Mouse (Mus musculus) adrenal gland, postnatal 14 days (tissue): ENCODE results near the gene Rhoh. TPM values are rescaled to one million over a fixed set of nuclear protein-coding genes. Genes with fewer than 3 reads are reported as not detected.
A peak's percentile ranks its signal among the peaks of the same experiment; 100 is the strongest.

Source experiments
- DNase-seq: peaks from one replicate; pipeline ENCODE4 v3.0.0; 2021; ENCODE audit warnings: mixed read lengths
- long read RNA-seq, 2 experiments: library from polyadenylated mRNA; stranded (forward); transcript quantifications; one replicate each; pipeline ENCODE4 v2.0.0; 2021
- total RNA-seq: library from RNA; stranded (reverse); gene quantifications from 2 replicates; pipeline ENCODE4 v1.2.3, GENCODE M21; 2021

Gene Rhoh
- total RNA-seq = 1.1 and 7.1 TPM in 2 replicates
- long read RNA-seq, experiment 1, full-length matches to known transcripts = 6 of 8 reads
- long read RNA-seq, experiment 1, partial matches to known transcripts = 1 of 8 reads
- long read RNA-seq, experiment 1, other reads (novel, unspliced or antisense) = 1 of 8 reads
- long read RNA-seq, experiment 2 = 0 reads

DNA sequence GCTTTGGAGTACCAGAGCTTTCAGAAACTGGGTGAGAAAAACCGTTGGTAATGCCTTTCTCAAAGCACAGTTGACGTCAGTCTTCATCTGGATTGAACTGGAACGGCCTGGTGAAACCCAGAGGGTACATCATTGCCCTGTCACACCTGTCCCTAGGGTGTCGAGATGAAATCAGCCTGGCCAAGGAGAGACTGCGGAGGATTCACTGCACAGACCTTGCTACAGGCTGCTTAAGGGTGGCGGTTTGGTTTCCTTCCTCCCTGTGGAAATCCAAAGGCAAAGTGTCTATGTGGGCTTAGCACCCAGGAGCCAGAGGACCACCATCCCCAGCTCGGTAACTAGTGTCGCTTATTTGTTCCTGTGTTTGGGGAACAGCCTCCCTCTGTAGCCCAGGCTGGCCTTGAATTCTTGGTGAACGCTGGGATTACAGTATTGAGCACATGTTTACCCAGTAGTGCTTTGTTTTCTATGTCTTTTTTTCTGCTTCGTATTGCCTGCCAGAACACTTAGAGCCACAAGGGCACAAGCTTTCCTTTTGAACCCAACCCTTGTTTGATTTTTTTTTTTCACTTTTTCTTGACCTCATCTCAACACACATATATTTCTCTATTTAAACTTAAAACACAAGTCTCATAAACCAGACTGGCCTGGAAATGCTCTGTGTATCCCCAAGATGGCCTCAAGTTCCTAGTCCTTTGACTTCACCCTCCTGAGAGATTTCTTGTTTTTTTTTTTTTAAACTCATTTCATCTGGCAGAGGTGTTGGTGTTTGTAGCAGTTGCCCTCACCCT is at the start of gene Rhoh:
Gene Rhoh (plus strand): TSS at position 60 of the 791 bp plus-strand sequence.
- DNase-seq = no peak

DNA sequence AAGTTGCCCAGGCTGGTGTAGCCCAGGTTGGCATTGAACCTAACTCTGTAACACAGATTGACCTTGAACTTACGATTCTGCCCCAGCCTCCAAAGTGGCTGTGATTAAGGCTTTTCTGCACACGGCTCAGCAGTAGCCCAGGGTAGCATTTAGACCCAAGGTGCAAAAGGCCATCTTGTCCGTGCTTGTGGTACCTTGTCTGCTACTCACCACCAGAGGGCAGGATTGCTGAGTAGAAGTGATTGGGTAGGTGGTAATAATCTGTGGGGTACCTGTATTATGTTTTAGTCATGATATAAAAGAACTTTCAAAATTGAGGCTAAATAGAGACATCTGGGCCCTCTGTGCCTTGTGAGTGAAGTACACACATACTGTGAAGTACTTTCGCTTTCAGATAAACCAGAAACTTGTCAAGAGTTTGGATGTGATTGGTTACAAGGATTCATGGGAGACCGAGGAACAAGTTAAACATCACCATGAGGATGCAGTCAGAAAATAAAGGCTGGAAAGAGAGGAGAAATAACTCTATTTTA is 37.3 kb upstream of the Rhoh start:
- peak; percentile 69 for DNase-seq

DNA sequence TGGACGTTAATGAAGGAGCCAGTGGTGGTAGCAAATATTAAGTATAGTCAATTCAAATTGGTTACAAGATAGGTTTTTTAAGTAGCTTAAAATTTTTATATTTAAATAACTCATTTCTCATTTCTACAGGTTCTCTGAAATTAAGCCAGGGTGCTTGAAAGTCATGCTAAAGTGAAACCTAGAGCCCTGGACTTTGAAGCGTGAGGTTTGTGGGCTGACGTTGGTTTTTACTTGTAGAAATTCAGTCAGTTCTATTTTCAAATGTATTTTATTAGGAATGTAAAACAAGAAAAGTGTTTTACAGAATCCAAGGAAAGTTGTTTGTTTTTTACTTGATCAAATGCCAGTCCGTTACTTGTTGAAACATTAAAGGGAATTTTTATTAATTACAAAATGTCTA is 34.5 kb upstream of the Rhoh start:
- DNase-seq = no peak

DNA sequence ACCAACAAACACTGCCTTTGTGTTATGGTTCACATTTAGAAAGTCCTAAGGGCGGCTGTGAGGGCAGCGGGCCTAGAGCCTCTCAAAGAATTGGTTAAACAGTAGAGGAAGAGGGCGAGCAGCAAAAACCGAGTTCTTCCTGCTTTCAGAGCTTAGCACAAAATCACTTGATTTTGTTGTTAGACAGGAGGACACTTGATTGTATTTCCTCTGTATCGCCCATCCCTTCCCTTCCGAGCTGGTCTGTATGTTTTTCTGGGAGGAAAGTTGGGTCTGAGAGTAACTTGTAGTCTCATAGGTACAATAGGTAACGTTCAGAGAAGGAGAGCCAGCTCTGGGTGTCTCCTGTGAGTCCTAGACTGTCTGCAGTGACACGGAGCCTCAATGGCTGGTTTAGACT is 33.9 kb upstream of the Rhoh start:
- no peak for DNase-seq

DNA sequence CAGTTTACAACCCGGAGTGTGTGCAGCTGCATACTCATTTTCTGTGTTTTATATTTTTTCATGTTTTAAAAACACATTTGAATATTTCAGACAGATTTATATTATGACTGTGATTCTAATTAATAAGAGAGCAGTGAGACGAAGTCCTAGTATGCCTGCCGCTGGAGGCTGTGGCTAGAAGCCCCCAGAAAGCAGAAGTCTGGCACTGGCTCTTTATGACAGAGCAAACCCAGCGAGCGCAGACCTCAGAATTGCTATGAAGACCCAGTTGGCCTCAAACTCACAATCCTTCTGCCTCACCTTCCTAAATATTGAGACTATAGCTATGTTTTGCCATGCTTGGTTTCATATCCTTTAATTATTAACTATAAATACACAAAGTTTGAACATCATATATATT is 32.8 kb upstream of the Rhoh start:
- DNase-seq = no peak

DNA sequence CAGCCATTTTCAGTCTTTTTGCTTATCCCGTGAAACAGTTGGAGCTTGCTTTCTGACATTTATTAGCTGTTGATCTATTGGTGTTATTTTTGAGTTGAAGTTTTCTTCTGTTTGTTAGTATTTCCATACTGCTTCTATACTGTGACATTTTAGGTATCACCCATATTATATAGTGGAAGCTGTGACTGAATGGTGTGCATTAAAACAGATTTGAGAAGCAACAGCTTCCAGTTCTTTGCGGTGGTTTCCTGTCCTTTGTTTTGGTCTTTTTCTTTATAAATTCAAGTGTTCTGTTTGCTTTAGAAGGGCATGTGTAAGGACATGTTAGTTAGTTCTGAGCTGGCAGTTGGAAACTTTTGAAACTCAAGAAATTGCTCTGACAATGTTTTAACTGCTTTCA is 32.0 kb upstream of the Rhoh start:
- no peak for DNase-seq

DNA sequence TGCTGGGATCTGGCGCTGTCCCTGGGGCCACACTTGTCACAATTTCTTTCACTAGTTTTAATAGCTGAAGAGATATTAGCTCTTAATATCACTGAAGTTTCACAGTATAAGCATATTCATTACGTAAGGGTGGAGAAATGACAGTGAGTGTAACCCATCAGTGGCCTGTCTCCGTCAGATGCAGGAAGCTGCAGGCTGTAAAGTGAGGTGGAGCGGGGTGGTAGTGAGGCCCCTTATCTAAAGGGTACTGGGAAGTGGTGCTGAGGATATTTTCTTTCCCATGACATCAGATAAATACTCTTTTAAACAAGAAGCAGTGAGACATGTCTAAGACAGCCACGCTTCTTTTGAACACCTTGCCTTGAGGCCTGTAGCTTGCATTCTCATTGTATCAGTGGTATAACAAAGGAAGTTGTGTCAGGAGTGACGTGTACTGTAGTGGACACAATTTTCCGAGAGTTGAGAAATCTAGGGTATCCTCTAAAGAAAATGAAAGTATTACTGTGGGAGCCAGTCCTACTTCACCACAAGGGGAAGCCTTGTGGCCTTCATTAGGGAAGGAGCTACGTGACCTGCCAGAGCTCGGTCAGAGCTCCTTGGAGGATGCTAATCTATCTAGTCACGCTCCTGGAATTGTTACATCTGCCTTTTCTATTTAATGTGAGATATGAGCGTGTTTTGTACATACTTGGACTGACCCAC is 28.9 kb upstream of the Rhoh start:
- no peak for DNase-seq

DNA sequence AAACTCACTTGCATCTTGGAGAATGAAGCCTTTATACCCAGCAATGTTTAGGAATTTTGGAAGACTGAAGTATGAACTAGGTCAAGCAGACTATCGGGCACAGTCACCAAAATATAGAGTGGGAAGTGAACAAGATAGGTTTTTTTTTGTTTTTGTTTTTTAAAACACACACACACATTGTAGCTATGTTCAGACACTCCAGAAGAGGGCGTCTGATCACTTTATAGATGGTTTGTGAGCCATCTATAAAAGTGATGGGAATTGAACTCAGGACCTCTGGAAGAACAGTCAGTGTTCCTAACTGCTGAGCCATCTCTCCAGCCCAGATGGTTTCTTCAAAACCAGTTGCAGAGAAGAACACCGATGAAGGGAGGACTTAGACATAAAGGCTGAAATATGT is 27.9 kb upstream of the Rhoh start:
- DNase-seq = no peak

DNA sequence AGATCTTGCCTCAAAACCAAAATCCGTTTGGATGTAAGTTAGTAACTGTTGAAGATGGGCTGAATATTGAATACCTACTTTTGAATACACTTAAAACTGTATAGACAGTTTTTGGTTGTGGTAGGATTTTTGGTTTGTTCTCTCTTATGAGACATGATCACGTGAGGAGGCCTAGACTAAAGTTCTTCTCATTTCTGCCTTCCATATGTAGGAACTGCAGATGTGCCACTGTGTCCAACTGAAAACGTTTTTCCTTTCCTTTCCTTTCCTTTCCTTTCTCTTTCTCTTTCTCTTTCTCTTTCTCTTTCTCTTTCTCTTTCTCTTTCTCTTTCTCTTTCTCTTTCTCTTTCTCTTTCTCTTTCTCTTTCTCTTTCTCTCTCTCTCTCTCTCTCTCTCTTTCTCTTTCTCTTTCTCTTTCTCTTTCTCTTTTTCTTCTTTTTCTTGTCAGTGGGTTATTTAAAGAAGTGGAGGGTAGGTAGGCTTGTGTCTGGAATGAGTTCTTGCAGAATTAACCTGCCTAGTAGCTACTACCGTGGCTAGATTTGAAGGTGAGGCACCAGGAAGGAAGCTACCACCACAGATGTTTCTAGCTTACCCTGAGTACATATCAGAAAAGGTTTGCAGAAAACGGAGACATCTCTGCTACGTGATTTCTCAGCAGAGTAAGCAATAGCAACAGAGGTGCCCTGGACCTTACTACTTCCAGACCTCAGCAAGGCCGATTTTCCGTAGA is 27.1 kb upstream of the Rhoh start:
- DNase-seq = no peak

DNA sequence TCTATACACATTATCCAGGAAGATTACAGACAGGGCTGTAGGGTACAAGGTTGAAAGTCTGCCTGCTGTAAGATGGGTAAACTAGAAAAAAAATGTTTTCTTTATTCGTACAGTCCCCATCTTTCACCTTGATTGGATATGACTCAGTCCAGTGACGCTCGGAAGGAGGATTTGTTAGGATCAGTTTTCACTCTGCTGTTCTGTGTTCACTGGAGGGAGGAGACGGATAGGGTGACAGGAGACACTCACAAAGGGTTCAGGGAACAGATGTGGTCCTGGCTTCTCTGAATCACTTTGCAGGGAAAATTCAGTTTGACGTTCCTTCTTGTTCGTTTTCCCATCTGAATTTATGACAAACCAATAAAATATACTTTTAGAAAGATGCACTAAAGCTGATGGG is 23.0 kb upstream of the Rhoh start:
- peak; percentile 22 for DNase-seq

DNA sequence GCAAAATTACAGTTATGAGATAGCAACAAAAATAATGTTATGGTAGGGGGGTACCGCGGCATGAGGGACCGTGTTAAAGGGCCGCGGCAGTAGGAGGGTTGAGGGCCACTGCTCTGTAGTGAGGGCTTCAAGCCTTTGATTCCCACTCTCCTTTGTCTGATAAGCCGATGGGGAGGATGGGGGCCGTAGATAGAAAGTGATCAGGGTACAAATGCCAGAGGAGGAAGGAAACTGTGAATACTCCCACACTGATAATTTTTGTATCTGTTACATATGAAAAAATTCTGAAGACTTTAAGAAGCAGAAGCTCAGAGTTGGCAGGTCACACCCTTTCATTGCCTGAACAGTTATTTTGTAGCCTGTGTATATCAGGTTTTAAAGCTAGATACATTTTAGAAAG is 18.1 kb upstream of the Rhoh start:
- DNase-seq = no peak

DNA sequence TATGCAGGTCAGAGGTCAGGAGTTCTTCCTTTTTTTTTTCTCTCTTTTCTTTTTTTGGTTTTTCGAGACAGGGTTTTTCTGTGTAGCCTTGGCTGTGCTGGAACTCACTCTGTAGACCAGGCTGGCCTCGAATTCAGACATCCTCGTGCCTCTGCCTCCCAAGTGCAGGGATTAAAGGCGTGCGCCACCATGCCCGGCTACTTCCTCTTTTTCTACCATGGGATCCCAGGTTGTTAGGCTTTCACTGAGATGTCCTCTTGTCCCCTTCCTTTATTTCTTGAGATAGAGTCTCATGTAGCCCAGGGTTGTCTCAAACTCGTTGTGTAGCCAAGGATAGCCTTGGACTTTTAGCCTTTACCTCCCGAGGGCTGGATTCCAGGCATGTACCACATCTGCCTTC is 14.5 kb upstream of the Rhoh start:
- DNase-seq = no peak

DNA sequence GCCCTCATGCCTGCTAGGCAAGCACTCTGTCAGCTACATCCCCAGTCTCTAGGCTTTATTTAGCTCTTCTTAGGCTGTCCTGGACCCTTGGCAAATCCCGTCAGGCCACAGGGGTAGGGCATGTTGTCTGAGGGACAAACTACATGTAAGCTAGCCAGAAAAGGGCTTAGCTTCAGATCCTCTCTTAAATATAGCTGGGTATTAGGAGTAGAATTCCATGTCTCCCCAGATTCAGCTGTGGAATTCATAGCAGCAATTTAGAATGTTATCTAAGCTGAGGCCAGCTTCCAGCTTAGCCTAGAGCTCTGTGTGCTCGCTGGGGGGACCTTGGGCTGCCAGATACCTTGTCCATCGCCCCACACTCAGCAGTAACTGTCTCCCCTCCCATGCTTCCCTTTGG is 14.1 kb upstream of the Rhoh start:
- no peak for DNase-seq

DNA sequence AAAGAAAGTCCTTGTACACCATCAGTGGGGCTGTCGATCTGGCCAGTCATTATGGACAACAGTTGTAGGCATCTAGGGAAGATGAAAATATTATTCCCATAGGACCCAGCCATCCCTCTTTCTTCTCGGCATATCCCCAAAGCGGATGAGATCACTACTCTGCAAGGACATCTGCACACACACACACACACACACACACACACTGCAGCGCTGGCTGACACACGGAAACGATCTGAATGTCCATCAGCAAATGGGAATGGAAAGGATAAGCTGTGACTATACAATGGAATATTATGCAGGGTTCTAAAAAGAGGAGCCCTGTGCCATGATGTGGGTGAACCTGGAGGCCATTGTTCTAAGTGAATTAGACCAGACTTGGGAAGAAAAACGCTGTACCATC is 13.4 kb upstream of the Rhoh start:
- peak; percentile 42 for DNase-seq

DNA sequence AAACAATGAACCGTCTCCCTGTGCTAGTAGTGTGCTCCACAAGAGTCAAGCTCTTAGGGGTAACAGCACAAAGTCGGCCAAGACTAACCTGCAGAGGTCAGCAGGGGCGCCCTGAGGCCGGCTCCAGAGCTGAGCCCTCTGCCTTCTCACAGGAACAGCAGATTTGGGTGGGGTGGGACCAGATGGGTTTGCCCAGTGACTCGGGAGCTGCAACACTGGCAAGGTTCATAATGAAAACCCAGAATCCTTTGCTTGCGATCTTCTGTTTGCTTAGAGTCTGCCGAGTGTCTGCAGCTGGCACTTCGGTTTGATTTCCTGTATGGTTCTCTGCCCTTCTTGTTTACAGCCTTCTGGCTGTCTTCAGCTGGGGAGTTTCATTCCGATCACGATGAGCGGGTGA is 10.2 kb upstream of the Rhoh start:
- no peak for DNase-seq

DNA sequence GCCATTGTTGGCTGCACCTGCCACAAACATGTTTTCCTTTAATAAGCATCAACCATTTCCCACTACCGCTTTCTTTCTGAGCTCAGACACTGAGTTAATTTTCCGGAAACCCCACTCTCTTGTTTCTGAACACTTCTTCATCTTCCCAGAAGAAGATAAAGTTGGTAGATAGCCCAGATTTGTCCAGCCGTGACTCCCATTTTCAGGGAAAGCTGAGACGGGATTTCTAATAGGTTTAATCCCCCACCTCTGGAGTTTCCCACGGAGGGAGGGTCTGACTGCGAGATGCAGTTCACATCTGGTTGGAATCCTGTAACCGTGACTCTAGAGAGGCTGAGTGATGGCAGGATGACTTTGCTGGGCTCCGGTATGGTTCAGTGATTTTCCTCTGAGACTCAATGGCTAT is 6.2 kb upstream of the Rhoh start:
- DNase-seq = no peak

DNA sequence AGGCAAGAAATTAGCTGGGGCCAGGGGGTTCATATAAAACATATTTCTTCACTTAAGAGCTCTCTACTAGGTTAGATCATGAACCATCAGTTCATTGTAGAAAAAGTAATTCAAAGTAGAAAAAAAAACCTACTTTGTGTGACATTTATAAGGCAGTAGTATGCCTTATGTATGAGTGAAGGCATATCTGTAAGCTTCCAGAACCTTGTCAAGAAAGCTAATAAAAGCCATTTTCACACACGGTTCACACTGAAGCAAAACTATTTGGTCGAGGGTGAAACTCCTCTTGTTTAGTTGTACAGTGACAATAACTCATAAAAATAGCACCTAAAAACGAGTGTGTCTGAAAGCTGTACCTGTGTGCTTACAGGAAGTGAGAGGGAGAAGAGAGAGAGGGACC is 5.4 kb upstream of the Rhoh start:
- DNase-seq = no peak

DNA sequence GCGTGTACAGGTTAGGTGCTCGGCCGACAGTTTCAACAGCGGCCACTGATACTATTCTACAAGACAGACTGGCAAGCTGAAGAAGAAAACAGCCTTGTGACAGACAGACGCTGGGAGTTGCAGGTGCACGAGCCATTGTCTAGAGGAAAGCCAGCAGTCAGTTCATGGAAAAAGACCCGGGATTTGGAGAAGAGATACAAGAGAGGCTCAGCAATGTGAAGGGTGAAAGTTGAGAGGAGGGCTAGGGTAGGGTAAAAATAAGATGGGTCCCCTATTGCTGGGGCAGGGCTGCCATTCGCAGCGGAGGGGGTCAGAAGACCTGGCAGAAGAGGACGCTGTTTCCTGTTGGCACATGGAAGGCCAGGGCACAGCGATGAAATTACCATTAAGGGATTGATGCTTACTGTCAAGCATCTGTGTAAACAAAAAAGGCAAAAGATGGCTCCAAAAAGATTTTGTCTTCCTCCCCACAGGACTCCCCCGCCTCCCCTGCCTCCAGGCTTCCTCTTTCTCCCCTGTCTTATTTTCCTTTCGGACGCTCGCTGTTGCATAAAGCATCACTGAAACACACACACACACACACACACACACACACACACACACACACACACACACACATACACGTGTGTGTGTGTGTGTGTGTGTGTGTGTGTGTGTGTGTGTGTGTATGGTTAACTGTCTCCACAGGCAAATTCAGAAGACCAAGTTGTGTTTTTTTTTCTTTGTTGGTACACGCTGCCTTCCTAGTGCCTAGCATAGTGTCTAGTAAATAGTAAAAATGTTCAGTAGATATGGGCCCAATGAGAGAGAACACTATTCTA is 4.2 kb upstream of the Rhoh start:
- no peak for DNase-seq

DNA sequence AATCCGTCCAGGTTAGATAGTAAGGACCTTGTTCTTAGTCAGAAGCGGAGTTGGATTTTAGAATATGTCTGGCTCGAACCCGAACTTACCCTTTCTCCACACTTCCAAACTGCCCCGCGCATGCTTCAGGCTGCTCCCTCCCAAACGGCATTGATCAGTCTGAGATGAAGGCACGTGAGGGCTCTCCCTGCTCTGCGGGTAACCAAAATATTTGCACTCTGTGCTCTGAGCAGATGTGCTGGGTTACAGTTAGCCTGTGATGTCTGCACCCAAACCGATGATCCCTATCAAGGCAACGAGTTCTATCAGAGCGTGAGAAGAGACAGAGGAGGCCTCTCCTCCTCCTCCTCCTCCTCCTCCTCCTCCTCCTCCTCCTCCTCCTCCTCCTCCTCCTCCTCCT is 3.1 kb upstream of the Rhoh start:
- DNase-seq = no peak

DNA sequence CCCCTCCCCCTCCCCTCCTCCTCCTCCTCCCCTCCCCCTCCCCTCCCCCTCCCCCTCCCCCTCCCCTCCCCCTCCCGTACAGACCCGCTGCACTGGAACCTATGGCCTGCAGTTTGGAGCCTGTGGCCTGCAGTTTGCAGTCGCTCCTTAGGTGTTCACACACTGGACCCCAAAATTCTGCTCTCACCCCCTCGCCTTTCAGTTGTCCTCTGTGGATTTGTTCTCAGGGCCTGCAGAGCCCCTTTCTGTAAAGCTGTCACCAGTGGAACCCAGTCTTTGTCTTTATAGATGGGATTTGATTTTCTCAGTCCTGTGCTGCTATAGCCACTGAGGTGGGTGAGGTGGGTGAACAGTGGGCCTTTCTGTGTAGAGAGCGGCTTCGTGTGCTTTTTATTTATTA is 2.7 kb upstream of the Rhoh start:
- no peak for DNase-seq

DNA sequence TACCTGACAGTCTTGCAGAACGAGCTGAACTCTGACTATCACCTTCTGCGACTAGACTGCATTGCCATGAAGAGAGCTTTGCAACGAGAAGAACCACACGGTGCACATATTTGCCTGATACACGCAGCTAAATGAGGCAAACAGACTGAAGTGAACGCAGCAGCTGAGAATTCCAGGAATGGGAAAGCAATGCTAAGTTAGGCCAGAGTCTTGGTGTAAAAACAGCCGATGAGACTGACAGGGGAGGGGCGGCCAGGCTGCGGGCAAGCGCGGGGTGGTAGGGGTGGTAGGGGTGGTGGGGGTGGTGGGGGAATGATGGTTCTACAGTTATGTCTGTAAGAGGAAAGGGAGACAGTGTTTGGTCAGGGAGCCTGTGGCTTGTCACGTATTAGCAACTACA is 2.1 kb upstream of the Rhoh start:
- no peak for DNase-seq

DNA sequence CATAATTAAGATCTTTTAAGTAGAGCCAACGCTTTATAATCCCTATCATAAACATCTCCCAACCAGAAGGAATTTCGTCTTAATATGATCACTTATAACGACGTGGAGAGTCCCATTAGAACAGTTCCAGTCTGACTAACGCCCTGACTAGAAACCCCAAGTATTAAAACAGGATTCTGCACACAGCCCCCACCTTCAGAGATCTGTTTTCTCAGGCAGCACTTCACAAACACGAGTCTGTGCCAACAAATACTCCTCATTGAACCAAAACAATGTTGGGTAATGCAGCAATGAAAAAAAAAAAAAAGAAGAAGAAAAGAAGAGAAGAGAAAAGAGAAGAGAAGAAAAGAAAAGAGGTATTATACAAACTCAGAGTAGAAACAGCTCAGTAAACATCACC is 1.6 kb upstream of the Rhoh start:
- DNase-seq = no peak
